Mouse (Mus musculus) testis, adult 2 months (tissue): Measurements from ENCODE around the gene Tvp23b. TPM values are rescaled to one million over a fixed set of nuclear protein-coding genes. Genes with fewer than 3 reads are reported as not detected.

Experiments
- H3K27ac ChIP-seq: fragments of 200-500 bp; 2 replicates; pipeline ENCODE4 v1.5.1; 2012; ENCODE audit warnings: low read depth, low read length; ENCODE audit not compliant: control insufficient read depth, insufficient read depth
- H3K27me3 ChIP-seq: fragments of 200-500 bp; 2 replicates; pipeline ENCODE4 v1.6.1; 2012; ENCODE audit warnings: mild to moderate bottlenecking, low read length, moderate library complexity; ENCODE audit not compliant: control insufficient read depth, insufficient read depth
- H3K36me3 ChIP-seq: fragments of 200-500 bp; 2 replicates; pipeline ENCODE4 v1.6.1; 2012; ENCODE audit warnings: mild to moderate bottlenecking, low read length; ENCODE audit not compliant: control insufficient read depth, insufficient read depth
- H3K4me1 ChIP-seq: fragments of 200-500 bp; 2 replicates; pipeline ENCODE4 v1.6.1; 2012; ENCODE audit warnings: low read length; ENCODE audit not compliant: control insufficient read depth, insufficient read depth
- H3K4me3 ChIP-seq: fragments of 200-500 bp; 2 replicates; pipeline ENCODE4 v1.5.1; 2012; ENCODE audit warnings: low read depth, mild to moderate bottlenecking, low read length, moderate library complexity, mixed read lengths; ENCODE audit not compliant: control insufficient read depth
- CTCF ChIP-seq: fragments of 200-500 bp; IDR thresholded peaks from 2 replicates; pipeline ENCODE4 v1.5.1; 2012; ENCODE audit warnings: low read depth, mild to moderate bottlenecking, inconsistent platforms, low read length, moderate library complexity; ENCODE audit not compliant: control insufficient read depth, insufficient read depth, insufficient replicate concordance
- POLR2A ChIP-seq: fragments of 200-500 bp; IDR thresholded peaks from 2 replicates; pipeline ENCODE4 v1.6.1; 2012; ENCODE audit warnings: low read depth, mild to moderate bottlenecking, inconsistent platforms, low read length, moderate library complexity; ENCODE audit not compliant: control insufficient read depth
- polyA plus RNA-seq: library from polyadenylated mRNA; depleted of rRNA; stranded (reverse); fragments of >200 nt; gene quantifications from 2 replicates; pipeline ENCODE4 v1.2.3, GENCODE M21; 2012

Tvp23b gene
- polyA plus RNA-seq, 1 experiment = 25.5 TPM

DNA sequence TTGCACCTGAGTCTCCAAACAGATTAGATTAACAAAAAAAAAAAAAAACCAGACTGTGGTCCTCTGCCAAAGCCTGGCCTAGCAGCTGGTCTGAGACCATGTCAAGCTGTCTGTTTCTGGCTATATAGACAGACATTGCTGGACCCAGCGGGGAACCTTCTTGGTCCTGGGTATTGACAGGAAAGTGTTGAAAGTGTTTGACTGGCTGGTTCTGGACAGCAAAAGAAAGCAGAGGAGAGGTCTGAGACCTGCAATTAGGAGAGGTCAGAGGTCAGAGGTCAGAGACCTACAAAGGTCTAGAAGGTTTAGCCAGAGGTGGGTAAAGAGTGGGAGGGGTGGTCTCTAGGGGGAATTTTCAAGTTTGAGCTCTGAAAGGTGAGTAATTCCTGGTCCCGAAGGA, 31.0 kb upstream of the Tvp23b start:
- H3K4me1 ChIP-seq = peaks cover 3% of the 10 kb centered on the region; the same call in 1 of the 2 replicates
- H3K4me3 ChIP-seq = peak overlapping the region; percentile 70
- no peaks in the 10 kb centered on the region; the same call in 1 of the 2 replicates for H3K36me3 ChIP-seq
- no peaks in the 10 kb centered on the region for H3K27me3 ChIP-seq
- TF ChIP-seq CTCF = no peak
- no peak for TF ChIP-seq POLR2A
- no peak overlapping the region for H3K27ac ChIP-seq

DNA sequence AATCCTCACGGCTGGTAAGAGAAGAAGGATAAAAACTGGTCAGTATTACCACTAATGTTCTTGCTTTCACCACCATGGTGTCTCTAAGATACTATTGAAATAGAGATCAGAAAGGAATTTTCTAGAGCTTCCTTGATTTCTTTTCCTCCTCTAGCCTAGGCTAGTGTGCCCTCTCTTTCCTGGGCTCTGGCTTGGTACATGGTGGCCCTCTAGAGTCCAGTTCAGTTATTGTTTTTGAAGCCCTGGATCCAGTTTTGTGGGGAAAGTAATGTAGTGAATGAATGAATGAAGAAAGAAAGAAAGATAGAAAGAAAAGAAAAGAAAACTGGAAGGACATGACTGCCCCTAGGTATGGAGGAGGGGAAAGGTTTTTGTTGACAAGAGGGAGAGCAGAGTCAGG, 28.1 kb upstream of the Tvp23b start:
- no peak overlapping the region for H3K4me3 ChIP-seq
- no peak for TF ChIP-seq CTCF
- no peak for TF ChIP-seq POLR2A

DNA sequence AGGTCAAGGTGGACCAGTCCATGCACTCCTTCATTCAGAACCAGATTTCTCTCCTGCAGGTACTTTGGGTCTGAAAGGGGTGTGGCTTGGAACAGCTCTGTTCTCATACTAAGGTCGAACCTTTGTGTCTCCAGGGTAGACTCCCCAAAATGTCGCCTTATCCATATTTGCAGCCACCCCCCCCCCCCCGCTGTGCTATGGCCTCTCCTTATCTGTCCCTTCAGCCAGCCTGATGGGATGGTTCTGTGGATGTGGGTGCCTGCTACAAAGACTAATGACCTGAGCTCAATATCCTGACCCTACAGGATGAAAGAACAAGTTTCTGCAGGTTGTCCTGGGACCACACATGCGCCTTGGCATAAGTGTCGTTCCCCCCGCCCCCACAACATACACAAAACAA, 25.9 kb upstream of the Tvp23b start:
- Histone ChIP-seq H3K27ac (no peak overlapping the region), H3K4me1 (no peaks in the 10 kb centered on the region), H3K27me3 (no peaks in the 10 kb centered on the region), H3K36me3 (no peaks in the 10 kb centered on the region), H3K4me3 (no peak overlapping the region)
- TF ChIP-seq POLR2A (no peak), CTCF (no peak)

More for the DNA sequence above, 28.1 kb upstream of the Tvp23b start:
- H3K27me3 ChIP-seq = no peaks in the 10 kb centered on the region
- no peak overlapping the region for H3K27ac ChIP-seq
- peaks cover 3% of the 10 kb centered on the region; the same call in 1 of the 2 replicates for H3K4me1 ChIP-seq
- H3K36me3 ChIP-seq = no peaks in the 10 kb centered on the region; the same call in 1 of the 2 replicates

DNA sequence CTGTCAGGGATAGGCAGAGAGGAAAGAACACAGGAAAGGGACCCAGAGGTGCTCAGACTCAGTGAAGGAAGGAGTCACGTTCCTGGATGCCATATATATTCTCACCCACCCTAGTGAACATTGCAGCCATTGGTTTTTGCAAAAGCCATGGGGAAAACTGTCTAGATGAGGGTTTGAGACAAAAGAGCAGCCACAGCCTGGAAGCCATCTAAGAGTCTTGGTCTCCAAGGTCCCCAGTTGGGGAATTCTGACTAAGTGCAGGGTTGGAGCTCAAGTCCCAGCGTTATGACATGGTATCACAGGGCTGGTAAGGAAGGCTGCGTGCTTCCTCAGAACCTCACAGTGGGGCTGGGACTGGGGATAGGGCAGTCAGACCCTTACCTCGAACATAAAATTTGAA, 13.7 kb upstream of the Tvp23b start:
- no peak overlapping the region for H3K27ac ChIP-seq
- H3K36me3 ChIP-seq = no peaks in the 10 kb centered on the region
- no peaks in the 10 kb centered on the region for H3K4me1 ChIP-seq
- no peak for TF ChIP-seq POLR2A
- TF ChIP-seq CTCF = no peak
- no peaks in the 10 kb centered on the region for H3K27me3 ChIP-seq
- H3K4me3 ChIP-seq = no peak overlapping the region

DNA sequence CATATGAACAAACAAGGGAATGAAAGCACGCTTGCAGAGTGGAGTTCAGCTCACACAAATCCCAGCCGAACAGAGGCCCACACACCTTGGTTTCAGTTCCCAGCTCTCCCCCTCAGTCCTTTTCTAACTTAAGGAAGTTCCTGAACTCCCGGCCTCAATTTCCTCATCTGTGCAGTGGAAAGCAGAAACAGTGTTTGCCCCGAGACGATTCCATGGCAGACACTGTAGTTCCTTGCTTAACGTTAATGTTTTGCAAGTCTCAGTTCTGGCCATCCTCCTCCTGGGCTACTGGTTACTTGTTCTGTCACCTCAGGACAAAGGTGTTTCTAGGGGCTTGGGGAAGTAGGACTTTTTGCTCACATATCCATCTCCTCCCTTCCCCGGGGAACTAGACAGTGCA, 12.6 kb upstream of the Tvp23b start:
- TF ChIP-seq CTCF (no peak), POLR2A (no peak)
- no peaks in the 10 kb centered on the region for H3K27me3 ChIP-seq
- no peaks in the 10 kb centered on the region for H3K4me1 ChIP-seq

DNA sequence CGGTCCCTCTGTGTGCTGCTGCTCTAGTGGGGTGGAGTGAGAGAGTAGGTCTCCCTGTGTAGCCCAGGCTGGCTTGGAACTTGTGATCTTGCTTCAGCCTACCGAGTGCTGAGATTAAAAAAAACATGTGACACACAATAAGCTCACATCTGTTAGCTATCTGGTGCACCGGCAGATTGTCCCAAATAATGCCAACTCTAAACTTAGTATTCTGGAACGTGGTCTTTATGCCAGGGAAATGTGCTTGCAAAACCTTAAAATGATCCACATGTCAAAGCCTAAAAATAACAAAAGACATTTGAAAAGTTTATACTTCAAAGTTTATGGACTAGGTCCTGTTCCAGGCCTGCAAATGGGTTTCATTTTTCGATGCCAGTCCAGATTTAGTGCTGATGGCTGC, 10.1 kb upstream of the Tvp23b start:
- Histone ChIP-seq H3K27me3 (no peaks in the 10 kb centered on the region), H3K27ac (no peak overlapping the region), H3K36me3 (no peaks in the 10 kb centered on the region; the same call in 1 of the 2 replicates), H3K4me1 (no peaks in the 10 kb centered on the region; the same call in 1 of the 2 replicates), H3K4me3 (no peak overlapping the region)
- no peak for TF ChIP-seq CTCF

More for the DNA sequence above, 12.6 kb upstream of the Tvp23b start:
- Histone ChIP-seq H3K36me3 (no peaks in the 10 kb centered on the region), H3K4me3 (no peak overlapping the region), H3K27ac (no peak overlapping the region)

DNA sequence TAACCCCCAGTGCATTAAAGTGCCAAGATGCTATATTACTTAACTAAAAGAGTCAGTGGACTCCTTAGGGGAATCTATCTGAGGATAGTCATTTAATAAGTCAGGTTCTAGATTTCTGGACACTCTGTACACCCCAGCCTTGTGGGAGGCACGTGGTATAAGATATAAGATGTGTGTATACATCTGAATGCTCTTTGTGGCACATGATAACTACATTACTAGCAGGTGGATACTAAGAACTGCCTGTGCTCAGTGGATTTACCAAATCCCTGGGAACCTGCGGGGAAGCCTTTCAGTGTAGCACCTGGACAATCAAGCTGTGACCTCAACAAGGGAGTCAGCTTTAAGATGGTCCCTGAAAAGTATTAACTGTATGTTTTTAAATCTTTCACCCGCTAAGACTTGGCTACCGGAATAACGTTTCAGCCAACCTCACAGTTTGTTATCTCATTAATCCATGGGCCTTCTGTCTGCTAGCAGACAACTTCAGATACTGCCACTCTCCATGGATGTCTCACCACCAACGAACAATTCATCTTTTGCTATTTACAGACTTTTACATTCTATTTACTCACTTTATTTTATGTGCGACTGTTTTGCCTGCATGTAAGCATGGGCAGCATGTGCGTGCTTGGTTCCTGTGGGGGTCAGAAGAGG, 9.4 kb upstream of the Tvp23b start:
- no peak overlapping the region for H3K27ac ChIP-seq
- H3K27me3 ChIP-seq = no peaks in the 10 kb centered on the region
- H3K4me3 ChIP-seq = no peak overlapping the region
- no peaks in the 10 kb centered on the region; the same call in 1 of the 2 replicates for H3K36me3 ChIP-seq
- no peaks in the 10 kb centered on the region; the same call in 1 of the 2 replicates for H3K4me1 ChIP-seq
- TF ChIP-seq CTCF (no peak), POLR2A (no peak)

DNA sequence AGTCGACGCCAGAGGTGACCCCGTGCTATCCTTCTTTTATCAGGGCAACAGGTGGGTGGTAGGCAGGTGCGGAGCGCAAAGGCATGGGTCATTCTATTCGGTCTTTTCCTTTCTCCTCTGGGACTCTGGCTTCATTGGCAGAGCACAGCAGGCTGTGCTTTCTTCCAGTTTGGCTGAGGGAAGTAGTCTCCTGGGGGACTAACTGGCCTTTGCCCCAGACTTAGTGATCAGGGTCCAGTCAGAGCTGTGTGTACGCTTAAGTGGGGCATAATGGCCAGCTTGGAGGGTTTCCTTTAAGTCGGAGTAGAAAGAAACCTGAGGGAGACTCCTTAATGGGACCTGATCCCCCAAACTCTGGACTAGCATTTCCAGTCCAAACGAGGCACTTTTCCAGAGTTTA, 5.8 kb upstream of the Tvp23b start:
- H3K4me3 ChIP-seq = no peak overlapping the region
- H3K27me3 ChIP-seq = no peaks in the 10 kb centered on the region
- H3K36me3 ChIP-seq = no peaks in the 10 kb centered on the region; the same call in 1 of the 2 replicates
- TF ChIP-seq POLR2A (no peak), CTCF (no peak)
- H3K4me1 ChIP-seq = no peaks in the 10 kb centered on the region; the same call in 1 of the 2 replicates
- H3K27ac ChIP-seq = no peak overlapping the region
